Comparison of ENCODE assay signal across 33 mouse cellular contexts in the genomic region with DNA sequence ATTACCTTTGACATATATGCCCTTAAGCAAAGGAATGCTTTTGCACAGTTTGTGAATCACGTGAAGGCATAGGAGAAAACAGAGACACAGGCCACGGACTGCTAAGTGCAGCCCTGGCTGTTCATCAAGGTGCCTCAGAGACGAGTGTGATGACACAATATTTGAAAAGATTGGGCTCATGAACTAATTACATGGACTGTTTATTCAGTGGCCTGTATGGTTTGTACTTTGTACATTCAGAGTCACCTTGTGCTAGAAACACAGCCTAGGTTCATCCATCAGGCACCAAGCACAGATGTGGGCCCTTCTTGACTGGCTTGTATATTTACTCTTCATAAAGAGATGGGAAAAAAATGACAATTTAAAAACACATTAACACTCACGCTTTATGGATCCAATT. TPM values are rescaled to one million over a fixed set of nuclear protein-coding genes. Genes with fewer than 3 reads are reported as not detected.
"Had no signal": no experiment of that assay in that cellular context is flagged by ENCODE, and none has a peak within 500 bp of the region (broad histone marks: within the 10 kb centered on the region; RNA-seq: fewer than 3 reads in every experiment).

No protein-coding gene starts in this region.

- H3K9ac ChIP-seq: limb, embryonic 12.5 days; limb, embryonic 13.5 days; limb, embryonic 15.5 days; liver, embryonic 13.5 days; liver, embryonic 14.5 days; liver, embryonic 15.5 days; lung, embryonic 14.5 days; lung, embryonic 15.5 days; midbrain, embryonic 12.5 days; midbrain, embryonic 13.5 days; midbrain, embryonic 15.5 days; neural tube, embryonic 12.5 days; neural tube, embryonic 13.5 days had no signal

- H3K9me3 ChIP-seq: limb, embryonic 10.5 days; limb, embryonic 12.5 days; limb, embryonic 13.5 days; limb, embryonic 15.5 days; liver, embryonic 13.5 days; liver, embryonic 15.5 days; lung, embryonic 15.5 days; midbrain, embryonic 10.5 days; midbrain, embryonic 12.5 days; midbrain, embryonic 13.5 days; midbrain, embryonic 15.5 days; neural tube, embryonic 12.5 days; neural tube, embryonic 13.5 days had no signal

- H3K27ac ChIP-seq: left cerebral cortex, adult 2 months; limb, embryonic 10.5 days; limb, embryonic 12.5 days; limb, embryonic 13.5 days; limb, embryonic 15.5 days; liver, embryonic 13.5 days; liver, embryonic 14.5 days; liver, embryonic 15.5 days; lung, embryonic 15.5 days; macrophage; midbrain, embryonic 10.5 days; midbrain, embryonic 12.5 days; midbrain, embryonic 13.5 days; midbrain, embryonic 15.5 days; neural tube, embryonic 12.5 days; neural tube, embryonic 13.5 days had no signal

- H3K4me2 ChIP-seq: limb, embryonic 12.5 days; limb, embryonic 13.5 days; limb, embryonic 15.5 days; liver, embryonic 13.5 days; liver, embryonic 15.5 days; lung, embryonic 14.5 days; lung, embryonic 15.5 days; midbrain, embryonic 11.5 days; midbrain, embryonic 12.5 days; midbrain, embryonic 13.5 days; midbrain, embryonic 15.5 days; neural tube, embryonic 12.5 days; neural tube, embryonic 13.5 days had no signal

- H3K36me3 ChIP-seq: limb, embryonic 10.5 days; limb, embryonic 12.5 days; limb, embryonic 13.5 days; limb, embryonic 15.5 days; liver, embryonic 13.5 days; liver, embryonic 15.5 days; lung, embryonic 15.5 days; midbrain, embryonic 10.5 days; midbrain, embryonic 12.5 days; midbrain, embryonic 13.5 days; midbrain, embryonic 15.5 days; neural tube, embryonic 12.5 days; neural tube, embryonic 13.5 days had no signal

- H3K4me3 ChIP-seq: left cerebral cortex, adult 2 months; limb, embryonic 10.5 days; limb, embryonic 12.5 days; limb, embryonic 13.5 days; limb, embryonic 15.5 days; liver, embryonic 13.5 days; liver, embryonic 15.5 days; lung, embryonic 15.5 days; megakaryocyte, embryonic 14.5 days; midbrain, embryonic 10.5 days; midbrain, embryonic 12.5 days; midbrain, embryonic 13.5 days; midbrain, embryonic 15.5 days; myocyte; neural tube, embryonic 12.5 days; neural tube, embryonic 13.5 days had no signal

- ATAC-seq: lung, postnatal 0 days; midbrain, embryonic 13.5 days; midbrain, embryonic 15.5 days; midbrain, embryonic 16.5 days had no signal

- DNase-seq: left cerebral cortex, postnatal 4 days; liver, embryonic 13.5 days; lung, adult 18-20 months; lung, adult 2 months; lung, embryonic 14.5 days; lung, postnatal 10 days; lung, postnatal 14 days; lung, postnatal 36 days; lung, postnatal 4 days; midbrain, embryonic 14.5 days had no signal

- H3K4me1 ChIP-seq: midbrain, embryonic 12.5 days; midbrain, embryonic 13.5 days; midbrain, embryonic 15.5 days; neural tube, embryonic 13.5 days had no signal

- H3K27me3 ChIP-seq: limb, embryonic 12.5 days; limb, embryonic 13.5 days; limb, embryonic 15.5 days; liver, embryonic 13.5 days; liver, embryonic 15.5 days; lung, embryonic 15.5 days; midbrain, embryonic 12.5 days; midbrain, embryonic 13.5 days; midbrain, embryonic 15.5 days; neural tube, embryonic 12.5 days; neural tube, embryonic 13.5 days had no signal

RNA-seq across cellular contexts. Expression of a gene that starts 9.5 kb away (rescaled TPM):
- total RNA-seq: megakaryocyte progenitor cell, adult 5-6 weeks; megakaryocyte, adult 5-6 weeks; monocyte, adult 5-6 weeks had no signal
- polyA plus RNA-seq: macrophage had no signal
